Mouse (Mus musculus): Measurements from ENCODE around the gene Alk. TPM values are rescaled to one million over a fixed set of nuclear protein-coding genes. Genes with fewer than 3 reads are reported as not detected.

Gene Alk
- polyA plus RNA-seq, 1 experiment, result 2.2 TPM

DNA sequence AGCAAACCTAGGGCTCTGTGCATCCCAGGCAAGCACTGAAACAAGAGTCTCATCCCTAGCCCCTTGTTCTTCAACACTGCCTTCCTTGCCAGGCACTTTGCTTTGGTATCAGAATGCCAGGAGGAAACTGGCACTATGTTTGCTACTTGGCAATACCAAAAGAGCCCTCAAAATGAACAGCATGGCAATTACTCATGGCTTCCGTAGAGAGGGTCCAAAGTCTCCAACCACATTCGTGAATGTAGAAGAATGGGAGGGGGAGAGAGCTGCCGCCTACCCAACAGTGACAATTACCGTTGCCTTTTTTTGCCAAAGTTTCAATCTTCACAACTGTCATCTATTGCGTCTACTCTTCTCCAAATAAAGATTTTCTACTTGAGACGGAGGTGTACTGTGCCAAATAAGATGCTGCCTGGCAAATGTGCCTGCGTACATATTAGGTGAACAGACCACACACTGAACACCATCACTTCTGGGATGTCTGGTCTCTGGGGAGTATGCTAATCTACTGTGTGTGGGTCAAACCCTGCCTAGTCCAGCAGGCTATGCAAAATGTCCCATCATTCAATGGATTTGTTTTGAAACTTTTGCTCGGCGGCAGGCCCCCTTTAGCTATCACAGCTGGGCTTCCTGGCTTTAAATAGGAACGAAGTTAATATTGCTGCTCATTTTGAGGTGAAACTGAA is 241.5 kb downstream of the Alk start:
- TF ChIP-seq CTCF (IDR thresholded peaks at IDR 0.05; ENCODE audit: extremely low read depth, insufficient read depth, low read length), result no peak
- TF ChIP-seq POLR2A (IDR thresholded peaks at IDR 0.05; ENCODE audit: extremely low read depth, insufficient read depth, low read length), result no peak
- H3K4me3 ChIP-seq (ENCODE audit: insufficient read depth, low read length), result no peak overlapping the region
- no peak overlapping the region for H3K27ac ChIP-seq (ENCODE audit: insufficient read depth, low read length)
- H3K4me1 ChIP-seq (ENCODE audit: control insufficient read depth, insufficient read depth, low read length), result no peaks in the 10 kb centered on the region

DNA sequence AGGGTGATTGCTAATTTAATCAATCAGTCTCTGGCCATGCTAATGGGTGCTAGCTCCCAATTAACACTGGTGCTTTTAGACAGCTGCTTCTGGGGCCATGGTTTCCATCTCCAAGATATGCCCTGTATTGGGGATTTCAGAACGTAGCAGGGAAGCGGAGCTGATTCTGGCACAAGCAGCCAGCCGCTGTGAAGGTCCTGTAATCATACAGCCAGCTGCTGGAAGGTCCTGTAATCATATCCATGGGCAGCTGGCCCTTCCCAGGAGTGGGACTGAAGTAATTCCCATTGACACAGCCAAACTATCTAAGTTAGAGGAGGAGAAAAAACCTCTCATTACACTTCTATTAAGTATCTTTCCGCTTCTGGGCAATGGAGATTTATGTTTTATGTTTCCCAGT is 242.5 kb downstream of the Alk start:
- H3K27ac ChIP-seq (ENCODE audit: insufficient read depth, low read length), result no peak overlapping the region
- no peak overlapping the region for H3K4me3 ChIP-seq (ENCODE audit: insufficient read depth, low read length)
- H3K4me1 ChIP-seq (ENCODE audit: control insufficient read depth, insufficient read depth, low read length), result no peaks in the 10 kb centered on the region
- no peak for TF ChIP-seq CTCF (IDR thresholded peaks at IDR 0.05; ENCODE audit: extremely low read depth, insufficient read depth, low read length)
- no peak for TF ChIP-seq POLR2A (IDR thresholded peaks at IDR 0.05; ENCODE audit: extremely low read depth, insufficient read depth, low read length)

DNA sequence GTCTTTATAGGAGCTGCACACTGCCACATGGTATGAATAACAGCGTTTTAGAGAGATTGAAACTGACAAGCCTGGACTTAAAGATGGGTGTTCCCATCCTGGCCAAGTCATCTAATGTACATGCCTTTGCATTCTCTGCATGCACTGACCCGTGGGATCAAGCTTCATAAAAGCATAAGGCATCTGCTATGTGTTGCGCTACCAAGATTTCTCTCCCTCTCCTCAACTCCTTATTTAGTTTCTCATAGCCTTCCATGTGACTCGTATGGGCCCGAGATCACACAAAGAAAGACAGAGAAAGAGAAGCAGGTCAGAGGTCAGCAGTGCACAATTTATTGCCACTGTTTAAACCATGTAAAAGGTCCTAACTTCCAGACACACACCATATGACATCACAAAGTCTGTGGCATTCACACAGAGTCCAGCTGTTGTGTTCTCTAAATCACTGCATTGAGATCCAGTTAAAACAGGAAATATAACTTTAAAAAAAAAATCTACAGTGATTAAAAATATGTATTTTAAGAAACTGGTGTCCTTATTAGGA is 247.6 kb downstream of the Alk start:
- no peaks in the 10 kb centered on the region for H3K4me1 ChIP-seq (ENCODE audit: control insufficient read depth, insufficient read depth, low read length)
- TF ChIP-seq POLR2A (IDR thresholded peaks at IDR 0.05; ENCODE audit: extremely low read depth, insufficient read depth, low read length), result no peak
- TF ChIP-seq CTCF (IDR thresholded peaks at IDR 0.05; ENCODE audit: extremely low read depth, insufficient read depth, low read length), result no peak
- no peak overlapping the region for H3K4me3 ChIP-seq (ENCODE audit: insufficient read depth, low read length)
- H3K27ac ChIP-seq (ENCODE audit: insufficient read depth, low read length), result no peak overlapping the region

DNA sequence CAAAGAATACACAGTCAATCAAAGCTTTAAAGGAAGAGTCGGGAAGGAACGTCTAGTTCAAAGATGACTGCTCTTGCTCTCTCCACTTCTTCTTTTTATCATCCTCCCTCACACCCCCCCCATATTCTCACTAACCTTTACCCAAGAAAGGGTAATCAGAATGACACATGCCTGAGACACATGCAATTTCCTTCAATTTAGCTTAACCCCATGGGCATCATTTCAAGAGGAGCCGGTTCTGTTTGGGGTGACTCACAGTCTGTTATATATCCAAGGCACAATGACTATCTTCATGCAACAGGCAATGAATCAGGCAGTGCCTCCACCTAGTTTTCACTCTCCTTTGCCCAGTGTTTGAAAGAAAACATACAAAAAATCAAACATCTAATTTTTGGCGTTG is 265.0 kb downstream of the Alk start:
- no peak for TF ChIP-seq POLR2A (IDR thresholded peaks at IDR 0.05; ENCODE audit: extremely low read depth, insufficient read depth, low read length)
- no peak for TF ChIP-seq CTCF (IDR thresholded peaks at IDR 0.05; ENCODE audit: extremely low read depth, insufficient read depth, low read length)

DNA sequence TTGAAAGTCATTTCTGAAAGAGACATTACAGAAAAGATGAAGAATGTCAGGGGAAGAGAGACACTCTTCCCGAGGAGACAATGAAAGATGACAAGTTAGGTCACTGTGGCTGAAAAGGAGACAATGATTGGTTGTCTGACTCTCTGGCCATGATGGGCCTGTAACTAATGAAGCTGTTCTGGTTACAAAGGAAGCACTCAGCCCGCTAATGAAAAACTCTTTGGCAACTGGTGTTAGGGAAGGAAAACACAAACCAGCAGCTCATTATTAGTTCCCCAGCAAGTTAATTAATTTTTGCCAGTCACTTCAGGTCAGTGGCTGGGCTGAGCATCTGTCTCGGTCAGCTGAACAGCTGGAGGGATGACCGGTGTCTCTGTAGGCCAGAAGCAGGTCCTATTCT is 271.5 kb downstream of the Alk start:
- Histone ChIP-seq H3K27ac (ENCODE audit: insufficient read depth, low read length) (no peak overlapping the region), H3K4me1 (ENCODE audit: control insufficient read depth, insufficient read depth, low read length) (no peaks in the 10 kb centered on the region), H3K4me3 (ENCODE audit: insufficient read depth, low read length) (no peak overlapping the region)
- no peak for TF ChIP-seq CTCF (IDR thresholded peaks at IDR 0.05; ENCODE audit: extremely low read depth, insufficient read depth, low read length)
- TF ChIP-seq POLR2A (IDR thresholded peaks at IDR 0.05; ENCODE audit: extremely low read depth, insufficient read depth, low read length), result no peak

More for the DNA sequence above, 265.0 kb downstream of the Alk start:
- Histone ChIP-seq H3K4me1 (ENCODE audit: control insufficient read depth, insufficient read depth, low read length) (no peaks in the 10 kb centered on the region), H3K27ac (ENCODE audit: insufficient read depth, low read length) (no peak overlapping the region), H3K4me3 (ENCODE audit: insufficient read depth, low read length) (no peak overlapping the region)

DNA sequence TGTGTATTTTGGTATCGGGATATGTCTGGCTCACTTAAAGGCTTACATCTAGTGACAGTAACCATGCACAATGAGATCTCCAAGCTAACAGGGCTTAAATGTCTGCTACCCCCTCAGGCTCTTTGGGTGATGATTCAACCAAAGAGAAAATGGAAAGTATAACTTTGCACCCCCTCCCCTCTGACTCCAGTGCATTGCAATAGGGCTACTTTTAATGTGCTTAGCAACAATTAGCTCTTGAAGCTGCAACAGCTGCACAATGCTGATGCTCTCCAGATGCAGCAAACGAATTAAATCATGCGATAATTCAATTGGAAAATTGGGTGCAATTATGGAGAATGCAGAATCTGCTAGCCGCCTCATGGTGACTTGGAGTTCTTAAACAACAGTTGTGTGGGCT is 278.5 kb downstream of the Alk start:
- no peak overlapping the region for H3K27ac ChIP-seq (ENCODE audit: insufficient read depth, low read length)
- no peak overlapping the region for H3K4me3 ChIP-seq (ENCODE audit: insufficient read depth, low read length)
- no peak for TF ChIP-seq CTCF (IDR thresholded peaks at IDR 0.05; ENCODE audit: extremely low read depth, insufficient read depth, low read length)
- no peak for TF ChIP-seq POLR2A (IDR thresholded peaks at IDR 0.05; ENCODE audit: extremely low read depth, insufficient read depth, low read length)
- no peaks in the 10 kb centered on the region for H3K4me1 ChIP-seq (ENCODE audit: control insufficient read depth, insufficient read depth, low read length)

DNA sequence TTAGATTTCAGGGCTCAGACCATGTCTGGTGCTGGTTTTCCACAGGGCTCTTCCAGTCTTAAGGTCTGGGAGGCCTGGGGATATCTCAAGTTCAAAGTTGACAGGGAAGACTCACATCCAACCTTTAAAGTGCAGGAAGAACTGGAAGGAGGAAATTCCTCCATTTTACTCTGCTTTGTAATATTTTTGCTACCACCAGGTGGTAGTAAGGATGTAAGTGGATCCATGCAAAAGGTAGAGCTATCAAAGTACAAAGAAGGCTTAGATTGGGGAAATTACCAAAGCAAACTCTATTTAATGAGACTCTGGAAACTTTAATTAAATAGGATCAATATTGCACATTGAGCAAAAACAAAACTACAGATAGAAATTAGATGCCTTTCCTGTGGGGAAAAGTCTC is 284.9 kb downstream of the Alk start:
- Histone ChIP-seq H3K4me1 (ENCODE audit: control insufficient read depth, insufficient read depth, low read length) (no peaks in the 10 kb centered on the region), H3K27ac (ENCODE audit: insufficient read depth, low read length) (no peak overlapping the region), H3K4me3 (ENCODE audit: insufficient read depth, low read length) (no peak overlapping the region)
- 0 out of 2 replicates have a peak, but pooled peaks have one; percentile 7 for TF ChIP-seq CTCF (IDR thresholded peaks at IDR 0.05; ENCODE audit: extremely low read depth, insufficient read depth, low read length)
- no peak for TF ChIP-seq POLR2A (IDR thresholded peaks at IDR 0.05; ENCODE audit: extremely low read depth, insufficient read depth, low read length)

DNA sequence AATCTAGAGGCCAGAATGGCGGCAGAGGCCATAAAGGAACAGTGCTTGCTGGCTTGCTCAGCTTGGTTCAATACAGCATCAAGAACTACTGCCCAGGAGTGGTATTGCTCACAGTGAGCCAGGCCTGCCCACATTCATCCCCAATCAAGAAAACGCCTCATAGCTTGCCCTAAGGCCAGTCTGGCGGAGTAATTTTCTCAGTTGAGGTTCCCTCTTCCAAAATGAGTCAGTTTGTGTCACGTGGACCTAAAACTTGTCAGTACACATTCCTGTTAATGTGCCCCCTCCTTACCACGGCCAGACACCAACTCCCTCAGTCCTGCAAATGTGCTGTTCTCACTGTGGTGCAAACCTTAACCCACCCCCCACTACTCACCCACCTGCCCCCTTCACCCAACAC is 304.8 kb downstream of the Alk start:
- no peak overlapping the region for H3K4me3 ChIP-seq (ENCODE audit: insufficient read depth, low read length)
- H3K27ac ChIP-seq (ENCODE audit: insufficient read depth, low read length), result no peak overlapping the region
- TF ChIP-seq CTCF (IDR thresholded peaks at IDR 0.05; ENCODE audit: extremely low read depth, insufficient read depth, low read length) (no peak), POLR2A (IDR thresholded peaks at IDR 0.05; ENCODE audit: extremely low read depth, insufficient read depth, low read length) (no peak)
- H3K4me1 ChIP-seq (ENCODE audit: control insufficient read depth, insufficient read depth, low read length), result no peaks in the 10 kb centered on the region

DNA sequence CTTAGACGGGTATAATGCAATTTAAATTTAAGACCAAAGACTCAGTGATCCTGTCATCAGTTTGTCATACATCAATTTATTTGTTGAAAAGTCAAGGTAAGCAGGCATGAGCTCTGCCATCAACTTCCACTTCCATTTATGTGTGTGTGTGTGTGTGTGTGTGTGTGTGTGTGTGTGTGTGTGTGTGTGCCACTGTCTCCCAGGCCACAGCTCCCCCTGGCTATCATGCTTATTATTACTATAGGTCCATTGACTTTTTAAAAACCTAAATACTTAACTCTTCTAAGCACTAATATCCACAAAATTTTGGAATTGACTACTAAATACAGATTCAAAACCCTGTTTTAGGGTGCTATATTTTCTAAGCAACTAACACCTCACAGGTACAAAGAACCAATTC is 308.1 kb downstream of the Alk start:
- no peaks in the 10 kb centered on the region for H3K4me1 ChIP-seq (ENCODE audit: control insufficient read depth, insufficient read depth, low read length)
- no peak overlapping the region for H3K4me3 ChIP-seq (ENCODE audit: insufficient read depth, low read length)
- TF ChIP-seq POLR2A (IDR thresholded peaks at IDR 0.05; ENCODE audit: extremely low read depth, insufficient read depth, low read length), result no peak
- no peak for TF ChIP-seq CTCF (IDR thresholded peaks at IDR 0.05; ENCODE audit: extremely low read depth, insufficient read depth, low read length)
- no peak overlapping the region for H3K27ac ChIP-seq (ENCODE audit: insufficient read depth, low read length)

DNA sequence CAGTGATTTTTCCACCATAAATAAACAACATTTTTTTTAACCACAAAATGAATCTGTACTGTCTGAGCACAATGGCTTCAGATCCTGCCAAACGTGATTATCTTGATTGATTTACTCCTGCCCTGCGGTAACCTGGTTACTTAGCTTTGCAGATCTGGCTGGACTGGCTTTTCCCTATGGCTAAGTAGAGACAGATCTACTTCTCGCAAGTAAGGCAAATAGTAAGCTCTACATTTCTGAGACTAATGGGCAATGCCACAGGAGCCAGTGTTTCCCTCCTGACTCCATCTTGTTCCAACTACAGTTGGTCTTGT is 311.2 kb downstream of the Alk start:
- Histone ChIP-seq H3K27ac (ENCODE audit: insufficient read depth, low read length) (no peak overlapping the region), H3K4me3 (ENCODE audit: insufficient read depth, low read length) (no peak overlapping the region), H3K4me1 (ENCODE audit: control insufficient read depth, insufficient read depth, low read length) (no peaks in the 10 kb centered on the region)
- no peak for TF ChIP-seq CTCF (IDR thresholded peaks at IDR 0.05; ENCODE audit: extremely low read depth, insufficient read depth, low read length)
- TF ChIP-seq POLR2A (IDR thresholded peaks at IDR 0.05; ENCODE audit: extremely low read depth, insufficient read depth, low read length), result no peak
